Mouse (Mus musculus) lung, postnatal 0 days (tissue): ENCODE measurements around the gene Gm20716. TPM values are rescaled to one million over a fixed set of nuclear protein-coding genes. Genes with fewer than 3 reads are reported as not detected.

Experiments used
- ATAC-seq: fragments of 200-750 bp; cut with Nextera tagmentation; 2 replicates; pipeline ENCODE4 v1.8.0; 2017; ENCODE audit warnings: moderate library complexity
- DNase-seq: peaks from one replicate; pipeline ENCODE4 v3.0.0-alpha.2; 2016; ENCODE audit warnings: low spot score
- H3K27ac ChIP-seq: fragments of 300-500 bp; sonication (generic); 2 replicates; pipeline ENCODE4 v1.5.1; 2014; ENCODE audit warnings: antibody characterized with exemption, mild to moderate bottlenecking, low read length, mixed read lengths
- H3K27me3 ChIP-seq: fragments of 300-500 bp; sonication (generic); replicated peaks from 2 replicates; pipeline ENCODE4 v1.6.1; 2014; ENCODE audit warnings: low read length, mixed read lengths; ENCODE audit not compliant: insufficient read depth
- H3K36me3 ChIP-seq: fragments of 300-500 bp; sonication (generic); 2 replicates; pipeline ENCODE4 v1.6.1; 2014; ENCODE audit warnings: low read length, mixed read lengths; ENCODE audit not compliant: insufficient read depth
- H3K4me1 ChIP-seq: fragments of 300-500 bp; sonication (generic); 2 replicates; pipeline ENCODE4 v1.6.1; 2014; ENCODE audit warnings: antibody characterized with exemption, low read depth, low read length, mixed read lengths; ENCODE audit not compliant: insufficient read depth
- H3K4me2 ChIP-seq: fragments of 300-500 bp; sonication (generic); replicated peaks from 2 replicates; pipeline ENCODE4 v1.6.1; 2014; ENCODE audit warnings: low read depth, mild to moderate bottlenecking, low read length, moderate library complexity, mixed read lengths
- H3K4me3 ChIP-seq: fragments of 300-500 bp; sonication (generic); 2 replicates; pipeline ENCODE4 v1.5.1; 2014; ENCODE audit warnings: low read depth, low read length
- H3K9ac ChIP-seq: fragments of 300-500 bp; sonication (generic); replicated peaks from 2 replicates; pipeline ENCODE4 v1.6.1; 2014; ENCODE audit warnings: low read depth, mild to moderate bottlenecking
- H3K9me3 ChIP-seq: fragments of 300-500 bp; sonication (generic); 2 replicates; pipeline ENCODE4 v1.6.1; 2016; ENCODE audit warnings: low read length, mixed read lengths
- CTCF ChIP-seq: IDR thresholded peaks from 2 replicates; pipeline ENCODE4 v1.5.1; 2016; ENCODE audit warnings: antibody characterized with exemption, mild to moderate bottlenecking
- EP300 ChIP-seq: IDR thresholded peaks from 2 replicates; pipeline ENCODE4 v1.6.1; 2016; ENCODE audit warnings: antibody characterized with exemption, mild to moderate bottlenecking, control low read depth
- WGBS: fragments of 180-500 bp; shearing (Covaris S2); extraction: QIAGEN DNeasy Blood & Tissue Kit; methylation state at CpG from one replicate; pipeline ENCODE4 v1.1.7; 2014; 5-methylcytosine and 5-hydroxymethylcytosine counted together
- polyA plus RNA-seq: library from polyadenylated mRNA; unstranded; fragments of >200 nt; fragmentation: Nextera tagmentation; extraction: Ambion mirVana; gene quantifications from 2 replicates; pipeline ENCODE4 v1.2.1, GENCODE M21; 2015

Gene Gm20716
- polyA plus RNA-seq, 1 experiment from 2014 or later = 8.4 TPM

GRCm38 (mm10) chr2:168206725-168207644, 23.2 kb downstream of the Gm20716 start, which contains the start of gene Adnp:
TSS of gene Adnp (minus strand) at chr2:168207112.
- Histone ChIP-seq H3K36me3 (peaks cover 3% of the 10 kb centered on the region; the same call in 1 of the 2 replicates), H3K27ac (peak within 1 kb of the TSS; percentile 99), H3K4me3 (peak within 1 kb of the TSS; percentile 98), H3K4me2 (peak within 1 kb of the TSS; percentile 80), H3K4me1 (peaks cover 10% of the 10 kb centered on the region; the same call in 1 of the 2 replicates), H3K27me3 (no peaks in the 10 kb centered on the region), H3K9ac (peak within 1 kb of the TSS; percentile 98), H3K9me3 (no peaks in the 10 kb centered on the region)
- peak; percentile 92 for ATAC-seq
- peak; percentile 98 for DNase-seq
- TF ChIP-seq EP300 = peak; percentile 92; the same call in 1 of the 2 replicates
- TF ChIP-seq CTCF = peak; percentile 96
- WGBS = under 1% methylated on average over 50 of the region's 89 CpGs

- H3K36me3 ChIP-seq = no peaks in the 10 kb centered on the region; the same call in 1 of the 2 replicates
- H3K27ac ChIP-seq = peak overlapping the region; percentile 99
- no peak for TF ChIP-seq EP300
- TF ChIP-seq CTCF = no peak
- peak overlapping the region; percentile 80 for H3K4me2 ChIP-seq
- under 1% methylated on average over 31 of the region's 49 CpGs for WGBS
- DNase-seq = peak; percentile 14
- H3K4me3 ChIP-seq = peak overlapping the region; percentile 98
- peaks cover 16% of the 10 kb centered on the region; the same call in 1 of the 2 replicates for H3K4me1 ChIP-seq
- no peaks in the 10 kb centered on the region for H3K27me3 ChIP-seq
- no peaks in the 10 kb centered on the region for H3K9me3 ChIP-seq
- ATAC-seq = peak; percentile 11; the same call in 1 of the 2 replicates
- peak overlapping the region; percentile 98 for H3K9ac ChIP-seq
These were observed 24.2 kb downstream of the Gm20716 start for GRCm38 (mm10) chr2:168205681-168206631.

GRCm38 (mm10) chr2:168205265-168205664, 24.9 kb downstream of the Gm20716 start:
- ATAC-seq = peak; percentile 53
- H3K27ac ChIP-seq = peak overlapping the region; percentile 99; the same call in 1 of the 2 replicates
- H3K9me3 ChIP-seq = no peaks in the 10 kb centered on the region

GRCm38 (mm10) chr2:168204476-168204999, 25.6 kb downstream of the Gm20716 start:
- Histone ChIP-seq H3K4me1 (peaks cover 20% of the 10 kb centered on the region; the same call in 1 of the 2 replicates), H3K9ac (no peak overlapping the region), H3K4me2 (peak overlapping the region; percentile 80), H3K27ac (no peak overlapping the region), H3K9me3 (no peaks in the 10 kb centered on the region), H3K27me3 (no peaks in the 10 kb centered on the region), H3K4me3 (peak overlapping the region; percentile 98; the same call in 1 of the 2 replicates), H3K36me3 (no peaks in the 10 kb centered on the region)
- 65% methylated on average over 8 of the region's 8 CpGs for WGBS
- TF ChIP-seq CTCF (no peak; the same call in 1 of the 2 replicates), EP300 (no peak)
- ATAC-seq (no peak), DNase-seq (no peak)

More at GRCm38 (mm10) chr2:168205265-168205664, 24.9 kb downstream of the Gm20716 start:
- DNase-seq = peak; percentile 97
- peaks cover 20% of the 10 kb centered on the region; the same call in 1 of the 2 replicates for H3K4me1 ChIP-seq
- peak overlapping the region; percentile 80 for H3K4me2 ChIP-seq
- peak overlapping the region; percentile 98 for H3K4me3 ChIP-seq
- H3K9ac ChIP-seq = 0 out of 2 replicates have a peak overlapping the region, but pooled peaks have one; percentile 98
- H3K27me3 ChIP-seq = no peaks in the 10 kb centered on the region
- WGBS = 5% methylated on average over 6 of the region's 6 CpGs
- TF ChIP-seq CTCF = peak; percentile 98
- no peak for TF ChIP-seq EP300
- no peaks in the 10 kb centered on the region for H3K36me3 ChIP-seq

GRCm38 (mm10) chr2:168200014-168200691, 30.0 kb downstream of the Gm20716 start:
- 0 out of 2 replicates have a peak, but pooled peaks cover 5% of the 10 kb centered on the region for H3K36me3 ChIP-seq
- no peak for TF ChIP-seq CTCF
- no peak for TF ChIP-seq EP300
- no peak; the same call in 1 of the 2 replicates for ATAC-seq
- 64% methylated on average over 4 of the region's 5 CpGs for WGBS
- H3K9ac ChIP-seq = no peak overlapping the region
- H3K27ac ChIP-seq = no peak overlapping the region
- H3K4me3 ChIP-seq = no peak overlapping the region
- no peaks in the 10 kb centered on the region for H3K27me3 ChIP-seq
- H3K4me1 ChIP-seq = peaks cover 20% of the 10 kb centered on the region; the same call in 1 of the 2 replicates
- no peak for DNase-seq
- H3K4me2 ChIP-seq = no peak overlapping the region
- no peaks in the 10 kb centered on the region for H3K9me3 ChIP-seq
